Mouse (Mus musculus): ENCODE results near the gene Mb.

- TF ChIP-seq CTCF (IDR thresholded peaks at IDR 0.05; ENCODE audit: low read depth, low read length) (no peak), POLR2A (IDR thresholded peaks at IDR 0.05; ENCODE audit: extremely low read depth, insufficient read depth, low read length) (no peak)
Measured at GRCm38 (mm10) chr15:77053021-77053420, 2.6 kb upstream of the Mb start.

Measured in liver, adult 2 months (tissue).